Mouse (Mus musculus): ENCODE measurements around the gene B4galnt2. TPM values are rescaled to one million over a fixed set of nuclear protein-coding genes. Genes with fewer than 3 reads are reported as not detected.

The B4galnt2 gene
- polyA plus RNA-seq, 1 experiment, result 0.51 TPM

- Histone ChIP-seq H3K27ac (ENCODE audit: insufficient read depth, low read length) (no peak overlapping the region), H3K4me3 (ENCODE audit: insufficient read depth, low read length) (no peak overlapping the region), H3K4me1 (ENCODE audit: control insufficient read depth, insufficient read depth, low read length) (no peaks in the 10 kb centered on the region)
- TF ChIP-seq CTCF (IDR thresholded peaks at IDR 0.05; ENCODE audit: borderline replicate concordance, insufficient read depth, low read length) (no peak), POLR2A (IDR thresholded peaks at IDR 0.05; ENCODE audit: low read depth, low read length) (no peak)
Measured at GRCm38 (mm10) chr11:95843421-95843950, 71.2 kb downstream of the B4galnt2 start.

GRCm38 (mm10) chr11:95842953-95843352 lies 71.7 kb downstream of the B4galnt2 start:
- H3K27ac ChIP-seq (ENCODE audit: insufficient read depth, low read length), result no peak overlapping the region
- H3K4me3 ChIP-seq (ENCODE audit: insufficient read depth, low read length), result no peak overlapping the region
- no peaks in the 10 kb centered on the region for H3K4me1 ChIP-seq (ENCODE audit: control insufficient read depth, insufficient read depth, low read length)
- TF ChIP-seq CTCF (IDR thresholded peaks at IDR 0.05; ENCODE audit: borderline replicate concordance, insufficient read depth, low read length) (no peak), POLR2A (IDR thresholded peaks at IDR 0.05; ENCODE audit: low read depth, low read length) (no peak)

- Histone ChIP-seq H3K4me1 (ENCODE audit: control insufficient read depth, insufficient read depth, low read length) (0 out of 2 replicates have a peak, but pooled peaks cover 4% of the 10 kb centered on the region), H3K27ac (ENCODE audit: insufficient read depth, low read length) (no peak within 1 kb of the TSS), H3K4me3 (ENCODE audit: insufficient read depth, low read length) (no peak within 1 kb of the TSS)
- no peak for TF ChIP-seq CTCF (IDR thresholded peaks at IDR 0.05; ENCODE audit: borderline replicate concordance, insufficient read depth, low read length)
- TF ChIP-seq POLR2A (IDR thresholded peaks at IDR 0.05; ENCODE audit: low read depth, low read length), result no peak
Measured at GRCm38 (mm10) chr11:95842074-95842681, 72.5 kb downstream of the B4galnt2 start, which contains the start of gene Abi3. Gene Abi3, minus strand, starts transcription at chr11:95842476.

GRCm38 (mm10) chr11:95841498-95841830 lies 73.2 kb downstream of the B4galnt2 start:
- TF ChIP-seq POLR2A (IDR thresholded peaks at IDR 0.05; ENCODE audit: low read depth, low read length) (no peak), CTCF (IDR thresholded peaks at IDR 0.05; ENCODE audit: borderline replicate concordance, insufficient read depth, low read length) (no peak)
- H3K4me3 ChIP-seq (ENCODE audit: insufficient read depth, low read length), result no peak overlapping the region
- no peak overlapping the region for H3K27ac ChIP-seq (ENCODE audit: insufficient read depth, low read length)
- 0 out of 2 replicates have a peak, but pooled peaks cover 4% of the 10 kb centered on the region for H3K4me1 ChIP-seq (ENCODE audit: control insufficient read depth, insufficient read depth, low read length)

GRCm38 (mm10) chr11:95840694-95841497 lies 73.8 kb downstream of the B4galnt2 start:
- Histone ChIP-seq H3K4me3 (ENCODE audit: insufficient read depth, low read length) (no peak overlapping the region), H3K4me1 (ENCODE audit: control insufficient read depth, insufficient read depth, low read length) (0 out of 2 replicates have a peak, but pooled peaks cover 4% of the 10 kb centered on the region), H3K27ac (ENCODE audit: insufficient read depth, low read length) (no peak overlapping the region)
- no peak for TF ChIP-seq POLR2A (IDR thresholded peaks at IDR 0.05; ENCODE audit: low read depth, low read length)
- no peak for TF ChIP-seq CTCF (IDR thresholded peaks at IDR 0.05; ENCODE audit: borderline replicate concordance, insufficient read depth, low read length)

GRCm38 (mm10) chr11:95838999-95839868 lies 75.5 kb downstream of the B4galnt2 start:
- Histone ChIP-seq H3K4me1 (ENCODE audit: control insufficient read depth, insufficient read depth, low read length) (0 out of 2 replicates have a peak, but pooled peaks cover 4% of the 10 kb centered on the region), H3K4me3 (ENCODE audit: insufficient read depth, low read length) (no peak overlapping the region), H3K27ac (ENCODE audit: insufficient read depth, low read length) (no peak overlapping the region)
- TF ChIP-seq CTCF (IDR thresholded peaks at IDR 0.05; ENCODE audit: borderline replicate concordance, insufficient read depth, low read length) (no peak), POLR2A (IDR thresholded peaks at IDR 0.05; ENCODE audit: low read depth, low read length) (no peak)

GRCm38 (mm10) chr11:95838598-95838997 lies 76.1 kb downstream of the B4galnt2 start:
- TF ChIP-seq POLR2A (IDR thresholded peaks at IDR 0.05; ENCODE audit: low read depth, low read length) (no peak), CTCF (IDR thresholded peaks at IDR 0.05; ENCODE audit: borderline replicate concordance, insufficient read depth, low read length) (no peak)
- H3K4me1 ChIP-seq (ENCODE audit: control insufficient read depth, insufficient read depth, low read length), result 0 out of 2 replicates have a peak, but pooled peaks cover 4% of the 10 kb centered on the region

GRCm38 (mm10) chr11:95837059-95837458 lies 77.6 kb downstream of the B4galnt2 start, which contains the start of gene Gngt2:
Gene Gngt2, plus strand, starts transcription at chr11:95837216.
- H3K27ac ChIP-seq (ENCODE audit: insufficient read depth, low read length), result no peak within 1 kb of the TSS
- no peak within 1 kb of the TSS for H3K4me3 ChIP-seq (ENCODE audit: insufficient read depth, low read length)
- H3K4me1 ChIP-seq (ENCODE audit: control insufficient read depth, insufficient read depth, low read length), result 0 out of 2 replicates have a peak, but pooled peaks cover 4% of the 10 kb centered on the region
- TF ChIP-seq CTCF (IDR thresholded peaks at IDR 0.05; ENCODE audit: borderline replicate concordance, insufficient read depth, low read length) (no peak), POLR2A (IDR thresholded peaks at IDR 0.05; ENCODE audit: low read depth, low read length) (no peak)

More at GRCm38 (mm10) chr11:95838598-95838997, 76.1 kb downstream of the B4galnt2 start:
- no peak overlapping the region for H3K4me3 ChIP-seq (ENCODE audit: insufficient read depth, low read length)
- H3K27ac ChIP-seq (ENCODE audit: insufficient read depth, low read length), result no peak overlapping the region

GRCm38 (mm10) chr11:95836433-95836832 lies 78.3 kb downstream of the B4galnt2 start:
- TF ChIP-seq CTCF (IDR thresholded peaks at IDR 0.05; ENCODE audit: borderline replicate concordance, insufficient read depth, low read length) (no peak), POLR2A (IDR thresholded peaks at IDR 0.05; ENCODE audit: low read depth, low read length) (no peak)
- Histone ChIP-seq H3K4me1 (ENCODE audit: control insufficient read depth, insufficient read depth, low read length) (0 out of 2 replicates have a peak, but pooled peaks cover 4% of the 10 kb centered on the region), H3K4me3 (ENCODE audit: insufficient read depth, low read length) (no peak overlapping the region), H3K27ac (ENCODE audit: insufficient read depth, low read length) (no peak overlapping the region)

Measured in embryonic fibroblast, embryonic 13.5 days (primary cell).